Mouse (Mus musculus) cerebellum, adult 18-20 months (tissue): Measurements from ENCODE around the gene Coq10b.

Experiments used
- DNase-seq, 2 experiments: peaks; one replicate each; pipeline ENCODE4 v3.0.0; 2021

Coq10b gene

GRCm38 (mm10) chr1:55109066-55109766 is 56.6 kb downstream of the Coq10b start:
- DNase-seq: no peak
